Mouse (Mus musculus) inflammation-experienced regulatory T-cells (primary cell): ENCODE data around the gene Gm5039. TPM values are rescaled to one million over a fixed set of nuclear protein-coding genes. Genes with fewer than 3 reads are reported as not detected.

Experiments used
- polyA plus RNA-seq, 2 experiments: library from polyadenylated mRNA; unstranded; fragments of 100-300 nt; shearing (Covaris generic); gene quantifications; one replicate each; pipeline ENCODE4 v1.2.1; 2017

The Gm5039 gene
- under 1 TPM in 1 of 2 experiments, not detected in 1; 0.99 TPM for polyA plus RNA-seq

GRCm38 (mm10) chr12:88323926-88324325, at the start of gene Gm5039:
TSS of gene Gm5039 (minus strand) at chr12:88324026.

DNA sequence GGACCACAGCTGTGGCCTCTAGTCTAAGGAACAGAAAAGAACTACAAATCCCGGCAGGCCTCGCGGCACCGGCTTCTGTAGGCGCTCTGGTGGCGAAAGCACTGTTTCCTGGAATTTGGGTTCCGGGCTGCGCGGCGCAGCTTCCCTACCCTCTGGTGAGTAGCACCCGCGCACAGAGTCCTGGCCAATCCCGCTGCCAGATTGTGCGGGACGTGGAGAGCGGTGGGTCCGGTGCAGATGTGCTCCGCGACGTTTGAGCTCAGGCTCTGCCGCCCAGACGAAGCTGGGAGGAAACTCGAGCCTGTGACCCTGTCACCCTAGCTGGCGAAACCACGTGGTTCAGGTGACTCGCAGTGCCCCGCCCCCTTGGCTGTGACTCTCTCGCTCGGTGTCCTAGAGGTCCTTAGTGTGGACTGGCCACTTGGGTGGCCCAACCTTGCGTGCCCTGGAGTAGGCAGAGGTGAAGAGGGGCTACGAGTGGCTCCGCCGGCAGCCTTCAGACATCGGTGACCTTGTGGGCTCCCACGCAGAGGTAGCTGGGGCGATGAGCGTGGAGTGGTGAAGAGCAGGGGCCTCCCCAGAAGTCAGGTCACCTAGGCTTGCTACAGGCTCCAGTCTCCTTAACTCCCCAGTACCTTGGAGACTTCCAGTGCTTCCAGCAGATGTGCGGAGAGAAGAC, 36.8 kb upstream of the Gm5039 start, which contains the start of gene Adck1:
Gene Adck1 (plus strand): TSS at position 114 of the 679 bp plus-strand sequence.

DNA sequence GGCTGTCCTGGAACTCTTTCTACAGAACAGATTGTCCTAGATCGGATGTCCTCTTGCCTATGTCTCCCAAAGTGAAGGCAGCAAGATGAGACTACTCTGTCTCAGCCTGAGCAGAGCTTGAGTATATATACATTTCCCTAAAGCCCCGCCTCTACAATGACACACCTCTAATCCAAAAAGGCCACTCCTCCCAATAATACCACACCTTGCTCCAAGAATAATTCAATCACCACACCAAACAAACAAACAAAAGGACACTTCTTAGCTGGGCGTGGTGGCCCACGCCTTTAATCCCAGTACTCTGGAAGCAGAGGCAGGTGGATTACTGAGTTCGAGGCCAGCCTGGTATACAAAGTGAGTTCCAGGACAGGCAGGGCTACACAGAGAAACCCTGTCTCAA, 49.4 kb downstream of the Gm5039 start, which contains the start of gene Gm5662:
Gene Gm5662 (minus strand): TSS at position 101 of the 400 bp plus-strand sequence.

Other genes starting within 250 kb of the Gm5039 start
- gene Gm16368, start 240.3 kb downstream of the Gm5039 start, polyA plus RNA-seq, result not detected
- gene Gm10436, start 141.9 kb downstream of the Gm5039 start, polyA plus RNA-seq, result not detected
- gene Gm8332, start 73.9 kb downstream of the Gm5039 start, polyA plus RNA-seq, result 1 to 10 TPM in 1 of 2 experiments, not detected in 1; 1.2 TPM
- gene Gm5662, start 49.5 kb downstream of the Gm5039 start, polyA plus RNA-seq, result under 1 TPM in 1 of 2 experiments, not detected in 1; 0.27 TPM
- gene Adck1, start 36.5 kb upstream of the Gm5039 start, polyA plus RNA-seq, result 10 to 100 TPM; 18.2 to 28.7 TPM